Mouse (Mus musculus) kidney, postnatal 4 days (tissue): Measurements from ENCODE around the gene Xrcc4.
"Not testable (repeated sequence)": the region's sequence is repeated elsewhere in the genome, so short reads cannot be mapped to it uniquely, and the experiment has no call there.

Experiments used
- DNase-seq, 2 experiments: peaks; one replicate each; pipeline ENCODE4 v3.0.0; 2021; ENCODE audit warnings: mixed read lengths in 2 of 2

Xrcc4 gene

GRCm38 (mm10) chr13:89809024-89809423 is 280.4 kb downstream of the Xrcc4 start:
- no peak for DNase-seq

- DNase-seq = no peak
Observed at GRCm38 (mm10) chr13:89801901-89802300, 287.5 kb downstream of the Xrcc4 start.

GRCm38 (mm10) chr13:89797721-89798120 is 291.7 kb downstream of the Xrcc4 start:
- DNase-seq = no peak

- DNase-seq = no peak
Observed at GRCm38 (mm10) chr13:89791475-89791874, 297.9 kb downstream of the Xrcc4 start.

- DNase-seq = no peak
Observed at GRCm38 (mm10) chr13:89782886-89783285, 306.5 kb downstream of the Xrcc4 start.

GRCm38 (mm10) chr13:89780276-89780675 is 309.1 kb downstream of the Xrcc4 start:
- DNase-seq = no peak

GRCm38 (mm10) chr13:89779208-89779911 is 310.0 kb downstream of the Xrcc4 start:
- DNase-seq = peak; percentile 78 to 81

- DNase-seq = no peak
Observed at GRCm38 (mm10) chr13:89777764-89778163, 311.6 kb downstream of the Xrcc4 start.

- DNase-seq = no peak
Observed at GRCm38 (mm10) chr13:89777146-89777545, 312.3 kb downstream of the Xrcc4 start.

- no peak for DNase-seq
Observed at GRCm38 (mm10) chr13:89766551-89766950, 322.9 kb downstream of the Xrcc4 start.

GRCm38 (mm10) chr13:89765966-89766365 is 323.4 kb downstream of the Xrcc4 start:
- DNase-seq = no peak

GRCm38 (mm10) chr13:89762339-89762738 is 327.1 kb downstream of the Xrcc4 start:
- no peak for DNase-seq

- no peak for DNase-seq
Observed at GRCm38 (mm10) chr13:89756347-89756746, 333.1 kb downstream of the Xrcc4 start.

GRCm38 (mm10) chr13:89750562-89750961 is 338.8 kb downstream of the Xrcc4 start:
- DNase-seq = not testable (repeated sequence)

GRCm38 (mm10) chr13:89743201-89743600 is 346.2 kb downstream of the Xrcc4 start:
- DNase-seq = no peak

GRCm38 (mm10) chr13:89742686-89743200 is 346.7 kb downstream of the Xrcc4 start:
- DNase-seq = no peak

GRCm38 (mm10) chr13:89741766-89742685 is 347.4 kb downstream of the Xrcc4 start, which contains the start of gene Vcan:
TSS of gene Vcan (minus strand) at chr13:89742509.
- DNase-seq = peak; percentile 62 to 74

- DNase-seq = peak; percentile 64 to 69
Observed at GRCm38 (mm10) chr13:89741116-89741551, 348.3 kb downstream of the Xrcc4 start.

- DNase-seq = peak; percentile 85 to 90
Observed at GRCm38 (mm10) chr13:89740243-89741115, 348.9 kb downstream of the Xrcc4 start.

GRCm38 (mm10) chr13:89739696-89740242 is 349.6 kb downstream of the Xrcc4 start:
- DNase-seq = no peak

- peak; percentile 88 to 92 for DNase-seq
Observed at GRCm38 (mm10) chr13:89738776-89739695, 350.4 kb downstream of the Xrcc4 start.
